Mouse (Mus musculus) megakaryocyte, embryonic 14.5 days (primary cell): ENCODE data around the gene Hoxb4. TPM values are rescaled to one million over a fixed set of nuclear protein-coding genes. Genes with fewer than 3 reads are reported as not detected.

Source experiments
- H3K27me3 ChIP-seq: replicated peaks from 2 replicates; pipeline ENCODE3; 2012; ENCODE audit warnings: inconsistent platforms
- H3K36me3 ChIP-seq: replicated peaks from 2 replicates; pipeline ENCODE3; 2012; ENCODE audit warnings: low read length, inconsistent platforms, mixed read lengths
- H3K4me1 ChIP-seq: 2 replicates; pipeline ENCODE4 v1.6.1; 2012; ENCODE audit warnings: inconsistent platforms
- H3K4me3 ChIP-seq: replicated peaks from 2 replicates; pipeline ENCODE3; 2012; ENCODE audit warnings: moderate library complexity, mild to moderate bottlenecking, inconsistent platforms
- H3K9me3 ChIP-seq: 2 replicates; pipeline ENCODE4 v1.6.1; 2012; ENCODE audit warnings: inconsistent platforms
- FLI1 ChIP-seq: IDR thresholded peaks from 2 replicates; pipeline ENCODE4 v1.6.1; 2012; ENCODE audit warnings: low read length, inconsistent platforms, mixed read lengths
- GATA1 ChIP-seq: IDR thresholded peaks from 3 replicates; pipeline ENCODE4 v1.6.1; 2012; ENCODE audit warnings: mixed read lengths, low read length, inconsistent platforms, borderline replicate concordance
- polyA plus RNA-seq: library from polyadenylated mRNA; stranded (reverse); fragments of >175 nt; gene quantifications from 2 replicates; pipeline ENCODE4 v1.2.3, GENCODE M21; 2012; ENCODE audit warnings: low replicate concordance; ENCODE audit not compliant: insufficient read depth

The Hoxb4 gene
- polyA plus RNA-seq, 1 experiment = 4.5 TPM

GRCm38 (mm10) chr11:96298895-96299667, 19.0 kb upstream of the Hoxb4 start:
- peaks cover 98% of the 10 kb centered on the region for H3K27me3 ChIP-seq
- H3K4me1 ChIP-seq = peaks cover 38% of the 10 kb centered on the region
- peak overlapping the region; percentile 53 for H3K4me3 ChIP-seq
- H3K36me3 ChIP-seq = no peaks in the 10 kb centered on the region
- peaks cover 4% of the 10 kb centered on the region; the same call in 1 of the 2 replicates for H3K9me3 ChIP-seq
- TF ChIP-seq FLI1 (no peak), GATA1 (no peak)

GRCm38 (mm10) chr11:96299781-96300180, 18.3 kb upstream of the Hoxb4 start:
- H3K27me3 ChIP-seq = peaks cover 98% of the 10 kb centered on the region
- no peak for TF ChIP-seq FLI1
- no peak for TF ChIP-seq GATA1
- H3K4me1 ChIP-seq = peaks cover 31% of the 10 kb centered on the region
- no peaks in the 10 kb centered on the region for H3K36me3 ChIP-seq
- H3K4me3 ChIP-seq = no peak overlapping the region
- peaks cover 4% of the 10 kb centered on the region; the same call in 1 of the 2 replicates for H3K9me3 ChIP-seq

- Histone ChIP-seq H3K9me3 (peaks cover 4% of the 10 kb centered on the region; the same call in 1 of the 2 replicates), H3K27me3 (peaks cover 99% of the 10 kb centered on the region), H3K4me1 (peaks cover 28% of the 10 kb centered on the region), H3K4me3 (no peak overlapping the region), H3K36me3 (no peaks in the 10 kb centered on the region)
- TF ChIP-seq FLI1 = no peak
- no peak for TF ChIP-seq GATA1
Measured at GRCm38 (mm10) chr11:96300354-96301063, 17.6 kb upstream of the Hoxb4 start.

GRCm38 (mm10) chr11:96301064-96301431, 17.0 kb upstream of the Hoxb4 start:
- H3K36me3 ChIP-seq = no peaks in the 10 kb centered on the region
- no peak overlapping the region for H3K4me3 ChIP-seq
- H3K9me3 ChIP-seq = peaks cover 4% of the 10 kb centered on the region; the same call in 1 of the 2 replicates
- no peak for TF ChIP-seq GATA1
- TF ChIP-seq FLI1 = no peak
- H3K27me3 ChIP-seq = peaks cover 99% of the 10 kb centered on the region
- H3K4me1 ChIP-seq = peaks cover 28% of the 10 kb centered on the region

GRCm38 (mm10) chr11:96301837-96302236, 16.2 kb upstream of the Hoxb4 start:
- no peaks in the 10 kb centered on the region for H3K36me3 ChIP-seq
- H3K27me3 ChIP-seq = peaks cover 99% of the 10 kb centered on the region
- no peak for TF ChIP-seq FLI1
- H3K4me3 ChIP-seq = no peak overlapping the region
- H3K9me3 ChIP-seq = peaks cover 4% of the 10 kb centered on the region; the same call in 1 of the 2 replicates
- H3K4me1 ChIP-seq = peaks cover 28% of the 10 kb centered on the region

- H3K27me3 ChIP-seq = peaks cover 99% of the 10 kb centered on the region
Measured at GRCm38 (mm10) chr11:96302381-96303150, 15.5 kb upstream of the Hoxb4 start.

GRCm38 (mm10) chr11:96303151-96304099, 14.6 kb upstream of the Hoxb4 start, which contains the start of gene Hoxb5:
Gene Hoxb5 (plus strand): TSS chr11:96303336.
- H3K9me3 ChIP-seq = peaks cover 4% of the 10 kb centered on the region; the same call in 1 of the 2 replicates
- no peaks in the 10 kb centered on the region for H3K36me3 ChIP-seq
- H3K4me1 ChIP-seq = peaks cover 28% of the 10 kb centered on the region
- no peak for TF ChIP-seq FLI1
- peaks cover 99% of the 10 kb centered on the region for H3K27me3 ChIP-seq
- peak within 1 kb of the TSS; percentile 88 for H3K4me3 ChIP-seq

More at GRCm38 (mm10) chr11:96302381-96303150, 15.5 kb upstream of the Hoxb4 start:
- Histone ChIP-seq H3K9me3 (peaks cover 4% of the 10 kb centered on the region; the same call in 1 of the 2 replicates), H3K36me3 (no peaks in the 10 kb centered on the region), H3K4me1 (peaks cover 28% of the 10 kb centered on the region), H3K4me3 (peak overlapping the region; percentile 88)
- TF ChIP-seq GATA1 (no peak), FLI1 (no peak)

GRCm38 (mm10) chr11:96304381-96305195, 13.5 kb upstream of the Hoxb4 start:
- no peak overlapping the region for H3K4me3 ChIP-seq
- peaks cover 99% of the 10 kb centered on the region for H3K27me3 ChIP-seq
- H3K4me1 ChIP-seq = peaks cover 20% of the 10 kb centered on the region

More at GRCm38 (mm10) chr11:96304381-96305195, 13.5 kb upstream of the Hoxb4 start:
- Histone ChIP-seq H3K9me3 (peaks cover 4% of the 10 kb centered on the region; the same call in 1 of the 2 replicates), H3K36me3 (no peaks in the 10 kb centered on the region)
- TF ChIP-seq FLI1 = no peak
- TF ChIP-seq GATA1 = no peak
